8 mouse cellular contexts compared by ENCODE assay signal in genomic region chr10:127516576-127517260, GRCm38 (mm10). TPM values are rescaled to one million over a fixed set of nuclear protein-coding genes. Genes with fewer than 3 reads are reported as not detected.
DNase-seq lines count a peak whose midpoint lies in the region; ATAC-seq and TF ChIP-seq lines count a peak whose summit lies in the region.

No protein-coding gene starts in this region.

- 11% methylated on average over 30 of the region's 30 CpGs for WGBS in lung, embryonic 15.5 days
- 28% methylated on average over 30 of the region's 30 CpGs for WGBS in lung, adult 2 months
- 12% methylated on average over 30 of the region's 30 CpGs for WGBS in heart, embryonic 15.5 days
- 9% methylated on average over 30 of the region's 30 CpGs for WGBS in limb, embryonic 12.5 days
- 4% methylated on average over 30 of the region's 30 CpGs for WGBS in neural tube, embryonic 11.5 days

- H3K4me3 ChIP-seq in lung, embryonic 15.5 days: peak overlapping the region; percentile 9
- H3K4me3 ChIP-seq in lung, adult 2 months (replicated peaks; ENCODE audit: extremely low read depth, low read depth, low read length): no peak overlapping the region
- peak overlapping the region; percentile 34 for H3K4me3 ChIP-seq in heart, embryonic 15.5 days
- peak overlapping the region; percentile 5; the same call in 1 of the 2 replicates for H3K4me3 ChIP-seq in limb, embryonic 12.5 days (replicated peaks)
- no peak overlapping the region for H3K4me3 ChIP-seq in neural tube, embryonic 11.5 days (ENCODE audit: low read depth, low read length)

- TF ChIP-seq POLR2A in lung, adult 2 months (IDR thresholded peaks at IDR 0.05; ENCODE audit: borderline replicate concordance, extremely low read depth, low read depth, low read length): no peak

- peak overlapping the region; percentile 51 for H3K4me2 ChIP-seq in lung, embryonic 15.5 days
- H3K4me2 ChIP-seq in heart, embryonic 15.5 days: peak overlapping the region; percentile 55
- peak overlapping the region; percentile 50 for H3K4me2 ChIP-seq in limb, embryonic 12.5 days
- peak overlapping the region; percentile 26 for H3K4me2 ChIP-seq in neural tube, embryonic 11.5 days (ENCODE audit: low read depth)

- peak overlapping the region; percentile 75 for H3K27ac ChIP-seq in lung, embryonic 15.5 days
- peak overlapping the region; percentile 68 for H3K27ac ChIP-seq in heart, embryonic 15.5 days
- H3K27ac ChIP-seq in limb, embryonic 12.5 days: no peak overlapping the region
- H3K27ac ChIP-seq in neural tube, embryonic 11.5 days (ENCODE audit: low read depth, low read length): no peak overlapping the region

- ATAC-seq in lung, embryonic 15.5 days (ENCODE audit: borderline replicate concordance, extremely low read depth, low FRiP score, low TSS enrichment): peak; percentile 40
- ATAC-seq in heart, embryonic 15.5 days (replicated peaks; ENCODE audit: insufficient number of reproducible peaks, insufficient read depth, low FRiP score, low read depth): peak; percentile 52
- ATAC-seq in limb, embryonic 12.5 days (ENCODE audit: insufficient number of reproducible peaks, insufficient read depth, low FRiP score, low TSS enrichment, low read depth): no peak
- ATAC-seq in neural tube, embryonic 11.5 days (ENCODE audit: insufficient read depth, low FRiP score, low TSS enrichment): no peak

- no peaks in the 10 kb centered on the region for H3K9me3 ChIP-seq in lung, embryonic 15.5 days
- H3K9me3 ChIP-seq in heart, embryonic 15.5 days (replicated peaks): no peaks in the 10 kb centered on the region
- H3K9me3 ChIP-seq in limb, embryonic 12.5 days: no peaks in the 10 kb centered on the region
- no peaks in the 10 kb centered on the region for H3K9me3 ChIP-seq in neural tube, embryonic 11.5 days (ENCODE audit: control insufficient read depth, low read length)

- peaks cover 35% of the 10 kb centered on the region for H3K36me3 ChIP-seq in lung, embryonic 15.5 days
- H3K36me3 ChIP-seq in heart, embryonic 15.5 days: peaks cover 24% of the 10 kb centered on the region
- peaks cover 38% of the 10 kb centered on the region for H3K36me3 ChIP-seq in limb, embryonic 12.5 days
- H3K36me3 ChIP-seq in neural tube, embryonic 11.5 days (ENCODE audit: control insufficient read depth, insufficient read depth, low read length): peaks cover 2% of the 10 kb centered on the region; the same call in 1 of the 2 replicates

- TF ChIP-seq CTCF in lung, adult 2 months (IDR thresholded peaks at IDR 0.05; ENCODE audit: insufficient read depth, low read length): no peak

- no peak for DNase-seq in lung, adult 2 months
- peak; percentile 67 for DNase-seq in neural tube, embryonic 11.5 days (ENCODE audit: low spot score)
- DNase-seq in cerebellum, adult 11 months: no peak
- no peak for DNase-seq in layer of hippocampus, adult 11-12 months (ENCODE audit: low spot score)
- DNase-seq in right cerebral cortex, postnatal 10 days (ENCODE audit: low spot score in 2 of 2): no peak

- H3K9ac ChIP-seq in lung, embryonic 15.5 days: peak overlapping the region; percentile 23; the same call in 1 of the 2 replicates
- peak overlapping the region; percentile 23; the same call in 1 of the 2 replicates for H3K9ac ChIP-seq in heart, embryonic 15.5 days
- H3K9ac ChIP-seq in limb, embryonic 12.5 days (replicated peaks): peak overlapping the region; percentile 28
- peak overlapping the region; percentile 2 for H3K9ac ChIP-seq in neural tube, embryonic 11.5 days (ENCODE audit: low read length)

- peaks cover 65% of the 10 kb centered on the region for H3K4me1 ChIP-seq in lung, embryonic 15.5 days
- peaks cover 5% of the 10 kb centered on the region for H3K4me1 ChIP-seq in lung, adult 2 months (ENCODE audit: control insufficient read depth, insufficient read depth, low read length)
- peaks cover 66% of the 10 kb centered on the region for H3K4me1 ChIP-seq in heart, embryonic 15.5 days (replicated peaks)
- H3K4me1 ChIP-seq in limb, embryonic 12.5 days (replicated peaks): peaks cover 73% of the 10 kb centered on the region
- H3K4me1 ChIP-seq in neural tube, embryonic 11.5 days (ENCODE audit: control insufficient read depth, insufficient read depth, low read length): peaks cover 49% of the 10 kb centered on the region

- peaks cover 43% of the 10 kb centered on the region for H3K27me3 ChIP-seq in lung, embryonic 15.5 days
- H3K27me3 ChIP-seq in heart, embryonic 15.5 days: peaks cover 34% of the 10 kb centered on the region
- H3K27me3 ChIP-seq in limb, embryonic 12.5 days: peaks cover 63% of the 10 kb centered on the region
- H3K27me3 ChIP-seq in neural tube, embryonic 11.5 days (ENCODE audit: control insufficient read depth, insufficient read depth, low read length): peaks cover 24% of the 10 kb centered on the region

RNA-seq across cellular contexts. Expression of gene Ndufa4l2, which starts 2.0 kb away (rescaled TPM):
- polyA plus RNA-seq in lung, embryonic 15.5 days (2015; fragmentation: Nextera tagmentation; extraction: Ambion mirVana): 89.4 and 100 TPM in 2 replicates
- 107 and 124 TPM in 2 replicates for polyA plus RNA-seq in lung, adult 2 months (2012; rRNA removed)
- polyA plus RNA-seq in heart, embryonic 15.5 days (2015; fragmentation: Nextera tagmentation; extraction: Ambion mirVana): 49.7 and 53.6 TPM in 2 replicates
- polyA plus RNA-seq in limb, embryonic 12.5 days (2016; fragmentation: Nextera tagmentation; extraction: Ambion mirVana): 0.60 and 1.6 TPM in 2 replicates
- polyA plus RNA-seq in neural tube, embryonic 11.5 days (2014; fragmentation: Nextera tagmentation; extraction: Ambion mirVana): 2.4 and 3.4 TPM in 2 replicates

RNA-seq across cellular contexts. Expression of gene Shmt2, which starts 5.5 kb away (rescaled TPM):
- 110 and 111 TPM in 2 replicates for polyA plus RNA-seq in lung, embryonic 15.5 days (2015; fragmentation: Nextera tagmentation; extraction: Ambion mirVana)
- polyA plus RNA-seq in lung, adult 2 months (2012; rRNA removed): 40.3 and 57.7 TPM in 2 replicates
- polyA plus RNA-seq in heart, embryonic 15.5 days (2015; fragmentation: Nextera tagmentation; extraction: Ambion mirVana): 89.8 and 106 TPM in 2 replicates
- polyA plus RNA-seq in limb, embryonic 12.5 days (2016; fragmentation: Nextera tagmentation; extraction: Ambion mirVana): 96.8 and 98.1 TPM in 2 replicates
- polyA plus RNA-seq in neural tube, embryonic 11.5 days (2014; fragmentation: Nextera tagmentation; extraction: Ambion mirVana): 82.1 and 91.5 TPM in 2 replicates

RNA-seq across cellular contexts. Expression of gene Stac3, which starts 15.2 kb away (rescaled TPM):
- 0.64 and 1.0 TPM in 2 replicates for polyA plus RNA-seq in lung, embryonic 15.5 days (2015; fragmentation: Nextera tagmentation; extraction: Ambion mirVana)
- polyA plus RNA-seq in lung, adult 2 months (2012; rRNA removed): 1.5 and 5.8 TPM in 2 replicates
- 0.62 and 1.1 TPM in 2 replicates for polyA plus RNA-seq in heart, embryonic 15.5 days (2015; fragmentation: Nextera tagmentation; extraction: Ambion mirVana)
- 11.5 and 11.7 TPM in 2 replicates for polyA plus RNA-seq in limb, embryonic 12.5 days (2016; fragmentation: Nextera tagmentation; extraction: Ambion mirVana)
- polyA plus RNA-seq in neural tube, embryonic 11.5 days (2014; fragmentation: Nextera tagmentation; extraction: Ambion mirVana): 0.50 and 0.95 TPM in 2 replicates

RNA-seq across cellular contexts. Expression of gene Nxph4, which starts 17.6 kb away (rescaled TPM):
- 1.3 and 1.9 TPM in 2 replicates for polyA plus RNA-seq in lung, embryonic 15.5 days (2015; fragmentation: Nextera tagmentation; extraction: Ambion mirVana)
- polyA plus RNA-seq in lung, adult 2 months (2012; rRNA removed): 0.23 and 0.24 TPM in 2 replicates
- 1.2 and 2.9 TPM in 2 replicates for polyA plus RNA-seq in heart, embryonic 15.5 days (2015; fragmentation: Nextera tagmentation; extraction: Ambion mirVana)
- 4.2 and 6.3 TPM in 2 replicates for polyA plus RNA-seq in limb, embryonic 12.5 days (2016; fragmentation: Nextera tagmentation; extraction: Ambion mirVana)
- polyA plus RNA-seq in neural tube, embryonic 11.5 days (2014; fragmentation: Nextera tagmentation; extraction: Ambion mirVana): 45.7 and 46.8 TPM in 2 replicates

Comparison
In these comparisons a context has a peak if more than half of its experiments do, and no peak if none do; other contexts are left out.
1. H3K4me3 ChIP-seq: peak in lung, embryonic 15.5 days (single experiment), heart, embryonic 15.5 days (single experiment) and limb, embryonic 12.5 days (single experiment); none in lung, adult 2 months (single experiment) and neural tube, embryonic 11.5 days (single experiment).
2. ATAC-seq: peak in lung, embryonic 15.5 days (single experiment) and heart, embryonic 15.5 days (single experiment); none in limb, embryonic 12.5 days (single experiment) and neural tube, embryonic 11.5 days (single experiment).
3. H3K27ac ChIP-seq: peak in lung, embryonic 15.5 days (single experiment) and heart, embryonic 15.5 days (single experiment); none in limb, embryonic 12.5 days (single experiment) and neural tube, embryonic 11.5 days (single experiment).
4. RNA of gene Ndufa4l2, which starts 2.0 kb away (polyA plus RNA-seq): 107 to 124 TPM in lung, adult 2 months, 89.4 to 100 TPM in lung, embryonic 15.5 days and 49.7 to 53.6 TPM in heart, embryonic 15.5 days; 2.4 to 3.4 TPM in neural tube, embryonic 11.5 days and 0.60 to 1.6 TPM in limb, embryonic 12.5 days; every median in the first group is over 10 times any median in the second.
5. Peak in every context shown above with its lines, with median percentiles within 50 percentile points of each other: H3K4me2 ChIP-seq and H3K9ac ChIP-seq.